Mouse (Mus musculus) embryonic fibroblast, embryonic 13.5 days (primary cell): ENCODE measurements at regions not wholly inside any gene's neighbourhood (a gene's known extent, or its start where the extent isn't known, plus 50 kb on each side); places are given as distances from the start of the nearest gene placed in this dataset.

ENCODE experiments used
- CTCF ChIP-seq: IDR thresholded peaks from 2 replicates; pipeline ENCODE4 v1.5.1; 2011; ENCODE audit warnings: mild to moderate bottlenecking, control low read depth, low read length, moderate library complexity, borderline replicate concordance; ENCODE audit not compliant: insufficient read depth
- POLR2A ChIP-seq: IDR thresholded peaks from 2 replicates; pipeline ENCODE4 v1.6.1; 2011; ENCODE audit warnings: low read depth, mild to moderate bottlenecking, control low read depth, low read length, moderate library complexity

DNA sequence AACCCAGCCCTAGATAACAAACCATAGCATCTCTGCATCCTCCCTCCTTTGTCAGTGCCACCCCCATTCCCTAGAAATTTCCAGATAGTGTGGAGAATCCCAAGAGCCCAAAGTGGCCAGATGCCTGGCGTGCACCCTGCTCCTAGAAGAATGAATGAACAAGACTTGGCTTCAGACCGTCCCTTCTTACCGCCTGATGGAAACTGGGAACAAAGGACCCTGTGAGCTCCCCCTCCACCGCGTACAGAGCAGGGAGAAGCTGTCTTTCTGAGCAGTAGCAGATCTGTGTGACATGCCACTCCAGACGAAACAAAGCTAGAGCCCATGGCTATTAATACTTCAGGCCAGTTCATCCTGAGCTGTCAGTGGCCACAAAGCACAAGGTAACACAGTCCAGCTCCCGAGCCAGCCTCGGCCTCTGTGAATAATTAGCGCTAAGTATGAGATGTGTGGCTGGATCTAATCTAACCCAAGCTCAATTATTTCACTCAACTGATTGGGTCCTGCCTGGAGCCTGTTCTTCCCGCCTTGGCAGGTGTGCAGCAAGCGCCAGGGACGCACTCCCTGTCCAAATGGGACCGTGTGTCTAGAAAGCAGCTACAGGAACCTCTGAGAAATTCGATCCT lies 111.6 kb downstream of the Cxcl12 start:
- no peak for TF ChIP-seq CTCF
- no peak for TF ChIP-seq POLR2A
